19 mouse cellular contexts compared by ENCODE assay signal in genomic region chr17:87512000-87512611, GRCm38 (mm10).
DNase-seq lines count a peak whose midpoint lies in the region; ATAC-seq and TF ChIP-seq lines count a peak whose summit lies in the region.
"Had no signal": no experiment of that assay in that cellular context is flagged by ENCODE, and none has a peak within 500 bp of the region (broad histone marks: within the 10 kb centered on the region; RNA-seq: fewer than 3 reads in every experiment).

No protein-coding gene starts in this region.

- no peak overlapping the region for H3K4me3 ChIP-seq in hindbrain, postnatal 0 days (ENCODE audit: low read length)
- no peak overlapping the region for H3K4me3 ChIP-seq in neural tube, embryonic 14.5 days (ENCODE audit: low read depth, low read length)
- H3K4me3 ChIP-seq: embryonic facial prominence, embryonic 13.5 days; forebrain, embryonic 13.5 days; heart, embryonic 12.5 days; stomach, embryonic 15.5 days had no signal

- no peaks in the 10 kb centered on the region for H3K27me3 ChIP-seq in hindbrain, postnatal 0 days (ENCODE audit: insufficient read depth, low read length)
- H3K27me3 ChIP-seq in neural tube, embryonic 14.5 days (ENCODE audit: control insufficient read depth, insufficient read depth, low read length), result no peaks in the 10 kb centered on the region
- H3K27me3 ChIP-seq: CH12.LX; embryonic facial prominence, embryonic 13.5 days; forebrain, embryonic 13.5 days; heart, embryonic 12.5 days; stomach, embryonic 15.5 days had no signal

- no peaks in the 10 kb centered on the region for H3K36me3 ChIP-seq in hindbrain, postnatal 0 days (ENCODE audit: insufficient read depth, low read length)
- no peaks in the 10 kb centered on the region for H3K36me3 ChIP-seq in neural tube, embryonic 14.5 days (ENCODE audit: control insufficient read depth, insufficient read depth, low read length)
- H3K36me3 ChIP-seq: embryonic facial prominence, embryonic 13.5 days; heart, embryonic 12.5 days; stomach, embryonic 15.5 days had no signal

- no peak for TF ChIP-seq CTCF in hindbrain, postnatal 0 days (IDR thresholded peaks at IDR 0.05; ENCODE audit: low read depth)

- WGBS in hindbrain, postnatal 0 days, result 50% methylated on average over 9 of the region's 9 CpGs
- 27% methylated on average over 9 of the region's 9 CpGs for WGBS in neural tube, embryonic 14.5 days

- H3K4me1 ChIP-seq in hindbrain, postnatal 0 days (ENCODE audit: insufficient read depth, low read length), result 0 out of 2 replicates have a peak, but pooled peaks cover 7% of the 10 kb centered on the region
- peaks cover 10% of the 10 kb centered on the region; the same call in 1 of the 2 replicates for H3K4me1 ChIP-seq in neural tube, embryonic 14.5 days (ENCODE audit: control insufficient read depth, insufficient read depth, low read length)
- H3K4me1 ChIP-seq: stomach, embryonic 15.5 days had no signal

- H3K9me3 ChIP-seq in hindbrain, postnatal 0 days (ENCODE audit: low read length), result no peaks in the 10 kb centered on the region
- H3K9me3 ChIP-seq in neural tube, embryonic 14.5 days (ENCODE audit: control insufficient read depth, low read length), result no peaks in the 10 kb centered on the region
- H3K9me3 ChIP-seq: embryonic facial prominence, embryonic 13.5 days; forebrain, embryonic 13.5 days; heart, embryonic 12.5 days; stomach, embryonic 15.5 days had no signal

- no peak overlapping the region for H3K9ac ChIP-seq in hindbrain, postnatal 0 days (replicated peaks; ENCODE audit: low read length)
- no peak overlapping the region for H3K9ac ChIP-seq in neural tube, embryonic 14.5 days (replicated peaks; ENCODE audit: low read depth, low read length)
- H3K9ac ChIP-seq: embryonic facial prominence, embryonic 13.5 days; forebrain, embryonic 13.5 days; heart, embryonic 12.5 days; liver, embryonic 14.5 days; stomach, embryonic 15.5 days had no signal

- ATAC-seq in hindbrain, postnatal 0 days, result peak; percentile 50
- ATAC-seq in neural tube, embryonic 14.5 days (ENCODE audit: low read depth), result peak; percentile 72; the same call in 1 of the 2 replicates
- ATAC-seq: forebrain, embryonic 13.5 days had no signal

- DNase-seq in adrenal gland, postnatal 14 days, result peak; percentile 40
- no peak for DNase-seq in adrenal gland, postnatal 4 days (ENCODE audit: low spot score in 2 of 2)
- DNase-seq in retina, postnatal 1 day, result peak; percentile 37
- no peak for DNase-seq in retina, embryonic 14.5 days (ENCODE audit: low spot score)
- peak; percentile 33 for DNase-seq in hindbrain, postnatal 0 days (ENCODE audit: low spot score)
- DNase-seq in left cerebral cortex, adult 18-20 months (ENCODE audit: low spot score in 2 of 2), result no peak
- no peak for DNase-seq in heart, postnatal 4 days
- DNase-seq: adrenal gland, adult 8-10 months; cerebellum, postnatal 25 days; kidney, postnatal 14 days; lung, postnatal 14 days; thymus, postnatal 36 days had no signal

- H3K27ac ChIP-seq in hindbrain, postnatal 0 days, result 0 out of 2 replicates have a peak overlapping the region, but pooled peaks have one; percentile 36
- peak overlapping the region; percentile 0 for H3K27ac ChIP-seq in neural tube, embryonic 14.5 days (ENCODE audit: low read depth, low read length)
- H3K27ac ChIP-seq: embryonic facial prominence, embryonic 13.5 days; forebrain, embryonic 13.5 days; liver, embryonic 14.5 days; stomach, embryonic 15.5 days had no signal

- no peak overlapping the region for H3K4me2 ChIP-seq in hindbrain, postnatal 0 days (ENCODE audit: low read depth, low read length)
- no peak overlapping the region for H3K4me2 ChIP-seq in neural tube, embryonic 14.5 days (ENCODE audit: low read depth, low read length)
- H3K4me2 ChIP-seq: embryonic facial prominence, embryonic 13.5 days; forebrain, embryonic 13.5 days; heart, embryonic 12.5 days; stomach, embryonic 15.5 days had no signal

Comparison
In these comparisons a context has a peak if more than half of its experiments do, and no peak if none do; other contexts are left out.
1. DNase-seq: peak in adrenal gland, postnatal 14 days (single experiment), retina, postnatal 1 day (single experiment) and hindbrain, postnatal 0 days (single experiment); none in adrenal gland, postnatal 4 days (0 of 2), retina, embryonic 14.5 days (single experiment), left cerebral cortex, adult 18-20 months (0 of 2) and heart, postnatal 4 days (single experiment).